Mouse (Mus musculus) stomach, embryonic 16.5 days (tissue): ENCODE measurements around the gene Sfxn4. TPM values are rescaled to one million over a fixed set of nuclear protein-coding genes. Genes with fewer than 3 reads are reported as not detected.

Experiments used
- ATAC-seq: fragments of 200-750 bp; cut with Nextera tagmentation; 2 replicates; pipeline ENCODE4 v1.8.0; 2017; ENCODE audit warnings: moderate number of reproducible peaks, moderate TSS enrichment; ENCODE audit not compliant: insufficient read depth, low FRiP score
- H3K27ac ChIP-seq: fragments of 300-500 bp; sonication (generic); 2 replicates; pipeline ENCODE4 v1.5.1; 2014; ENCODE audit warnings: low read length
- H3K27me3 ChIP-seq: fragments of 300-500 bp; sonication (generic); 2 replicates; pipeline ENCODE4 v1.6.1; 2014; ENCODE audit warnings: low read length, control low read depth, mixed read lengths; ENCODE audit not compliant: control insufficient read depth, insufficient read depth
- H3K36me3 ChIP-seq: fragments of 300-500 bp; sonication (generic); 2 replicates; pipeline ENCODE4 v1.6.1; 2014; ENCODE audit warnings: low read length; ENCODE audit not compliant: control insufficient read depth, insufficient read depth
- H3K4me1 ChIP-seq: fragments of 300-500 bp; sonication (generic); 2 replicates; pipeline ENCODE4 v1.6.1; 2014; ENCODE audit warnings: low read length, control low read depth, mixed read lengths; ENCODE audit not compliant: control insufficient read depth, insufficient read depth
- H3K4me2 ChIP-seq: fragments of 300-500 bp; sonication (generic); 2 replicates; pipeline ENCODE4 v1.6.1; 2014; ENCODE audit warnings: low read depth, low read length, mixed read lengths
- H3K4me3 ChIP-seq: fragments of 300-500 bp; sonication (generic); replicated peaks from 2 replicates; pipeline ENCODE4 v1.5.1; 2014; ENCODE audit warnings: mild to moderate bottlenecking, low read length
- H3K9ac ChIP-seq: fragments of 300-500 bp; sonication (generic); 2 replicates; pipeline ENCODE4 v1.6.1; 2014; ENCODE audit warnings: low read length
- H3K9me3 ChIP-seq: fragments of 300-500 bp; sonication (generic); replicated peaks from 2 replicates; pipeline ENCODE4 v1.6.1; 2016; ENCODE audit warnings: low read length, control low read depth; ENCODE audit not compliant: control insufficient read depth
- WGBS: fragments of 180-500 bp; shearing (Covaris S2); extraction: QIAGEN DNeasy Blood & Tissue Kit; methylation state at CpG from one replicate; pipeline ENCODE4 v1.1.7; 2014; 5-methylcytosine and 5-hydroxymethylcytosine counted together
- polyA plus RNA-seq: library from polyadenylated mRNA; unstranded; fragments of >200 nt; fragmentation: Nextera tagmentation; extraction: Ambion mirVana; gene quantifications from 2 replicates; pipeline ENCODE4 v1.2.1, GENCODE M21; 2015

The Sfxn4 gene
- polyA plus RNA-seq, 1 experiment from 2014 or later, result 5.7 TPM

GRCm38 (mm10) chr19:60790551-60791161 lies 70.6 kb downstream of the Sfxn4 start, which contains the start of gene Eif3a:
Gene Eif3a, minus strand, starts transcription at chr19:60790658.
- peak within 1 kb of the TSS; percentile 99 for H3K9ac ChIP-seq
- peak; percentile 97 for ATAC-seq
- H3K36me3 ChIP-seq, result no peaks in the 10 kb centered on the region
- H3K4me1 ChIP-seq, result peaks cover 14% of the 10 kb centered on the region; the same call in 1 of the 2 replicates
- peak within 1 kb of the TSS; percentile 99 for H3K27ac ChIP-seq
- H3K4me3 ChIP-seq, result peak within 1 kb of the TSS; percentile 98
- H3K4me2 ChIP-seq, result peak within 1 kb of the TSS; percentile 92
- H3K9me3 ChIP-seq, result no peaks in the 10 kb centered on the region
- under 1% methylated on average over 57 of the region's 57 CpGs for WGBS
- no peaks in the 10 kb centered on the region for H3K27me3 ChIP-seq

- Histone ChIP-seq H3K27ac (peak overlapping the region; percentile 99), H3K4me1 (peaks cover 14% of the 10 kb centered on the region; the same call in 1 of the 2 replicates), H3K4me2 (peak overlapping the region; percentile 92), H3K36me3 (no peaks in the 10 kb centered on the region), H3K27me3 (no peaks in the 10 kb centered on the region), H3K4me3 (peak overlapping the region; percentile 98), H3K9me3 (no peaks in the 10 kb centered on the region), H3K9ac (peak overlapping the region; percentile 99)
- WGBS, result under 1% methylated on average over 60 of the region's 60 CpGs
- peak; percentile 51 for ATAC-seq
Measured at GRCm38 (mm10) chr19:60789919-60790506, 71.3 kb downstream of the Sfxn4 start.

GRCm38 (mm10) chr19:60789452-60789851 lies 71.8 kb downstream of the Sfxn4 start:
- Histone ChIP-seq H3K27me3 (no peaks in the 10 kb centered on the region), H3K9ac (peak overlapping the region; percentile 99), H3K4me2 (peak overlapping the region; percentile 92), H3K36me3 (no peaks in the 10 kb centered on the region), H3K9me3 (no peaks in the 10 kb centered on the region), H3K4me3 (peak overlapping the region; percentile 98), H3K4me1 (peaks cover 14% of the 10 kb centered on the region; the same call in 1 of the 2 replicates), H3K27ac (peak overlapping the region; percentile 99)
- 2% methylated on average over 7 of the region's 7 CpGs for WGBS
- ATAC-seq, result no peak

GRCm38 (mm10) chr19:60788214-60788960 lies 72.9 kb downstream of the Sfxn4 start:
- WGBS, result 27% methylated on average over 6 of the region's 6 CpGs
- peak overlapping the region; percentile 68 for H3K4me2 ChIP-seq
- peaks cover 14% of the 10 kb centered on the region; the same call in 1 of the 2 replicates for H3K4me1 ChIP-seq
- H3K9ac ChIP-seq, result peak overlapping the region; percentile 52
- H3K4me3 ChIP-seq, result peak overlapping the region; percentile 41
- no peaks in the 10 kb centered on the region for H3K9me3 ChIP-seq
- H3K27ac ChIP-seq, result no peak overlapping the region
- ATAC-seq, result no peak
- H3K27me3 ChIP-seq, result no peaks in the 10 kb centered on the region
- no peaks in the 10 kb centered on the region for H3K36me3 ChIP-seq

GRCm38 (mm10) chr19:60787465-60788150 lies 73.7 kb downstream of the Sfxn4 start:
- 39% methylated on average over 2 of the region's 2 CpGs for WGBS
- no peak overlapping the region for H3K4me3 ChIP-seq
- no peak overlapping the region for H3K9ac ChIP-seq
- H3K27me3 ChIP-seq, result no peaks in the 10 kb centered on the region
- peaks cover 14% of the 10 kb centered on the region; the same call in 1 of the 2 replicates for H3K4me1 ChIP-seq
- ATAC-seq, result no peak
- H3K4me2 ChIP-seq, result peak overlapping the region; percentile 31; the same call in 1 of the 2 replicates
- no peak overlapping the region for H3K27ac ChIP-seq
- no peaks in the 10 kb centered on the region for H3K36me3 ChIP-seq
- no peaks in the 10 kb centered on the region for H3K9me3 ChIP-seq

Other genes starting within 250 kb of the Sfxn4 start
- gene Nanos1, start 105.5 kb downstream of the Sfxn4 start, polyA plus RNA-seq, result 0.79 and 1.1 TPM in 2 replicates
- 128 and 129 TPM in 2 replicates for gene Eif3a, start 70.8 kb downstream of the Sfxn4 start, polyA plus RNA-seq
- gene Fam45a, start 49.9 kb downstream of the Sfxn4 start, polyA plus RNA-seq, result 34.7 and 37.5 TPM in 2 replicates
- 119 and 126 TPM in 2 replicates for gene Prdx3, start 13.1 kb upstream of the Sfxn4 start, polyA plus RNA-seq
- gene Grk5, start 28.3 kb upstream of the Sfxn4 start, polyA plus RNA-seq, result 2.5 and 3.4 TPM in 2 replicates